Mouse (Mus musculus) naive thymus-derived CD4-positive, alpha-beta T cell, adult 2 months (primary cell): Measurements from ENCODE around the gene Ifrd2.

Source experiments
- DNase-seq: peaks from one replicate; pipeline ENCODE4 v3.0.0-alpha.2; 2011; ENCODE audit warnings: low read depth

Ifrd2 gene

GRCm38 (mm10) chr9:107640257-107640772 lies 52.9 kb downstream of the Ifrd2 start:
- DNase-seq = peak; percentile 64

DNA sequence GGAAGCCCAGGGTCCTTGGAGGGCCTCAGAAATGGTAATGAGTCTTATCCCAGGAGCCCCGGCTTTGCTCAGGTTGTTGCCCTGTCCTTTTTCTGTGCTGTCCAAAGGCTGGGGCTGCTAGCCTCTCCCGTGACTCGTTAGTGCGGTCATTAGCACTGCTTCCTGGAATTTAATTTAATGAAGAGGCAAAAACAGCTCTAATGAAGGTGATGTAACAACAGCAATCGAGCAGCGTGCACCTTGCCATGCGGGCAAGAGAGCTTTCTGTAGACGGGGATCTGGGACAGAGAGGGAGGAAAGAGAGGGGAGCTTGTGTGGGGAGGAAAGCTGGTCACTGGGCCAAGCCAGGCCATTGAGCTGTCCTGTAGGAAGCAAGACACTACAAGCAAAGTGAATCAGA lies 54.2 kb downstream of the Ifrd2 start:
- DNase-seq = no peak
